Mouse (Mus musculus) c-Kit-positive CD71-negative TER-119-negative erythroid progenitor cells, embryonic 14.5 days (primary cell): ENCODE results near the gene Tnf.

Source experiments
- DNase-seq: peaks from one replicate; pipeline ENCODE4 v3.0.0-alpha.2; 2013; ENCODE audit warnings: low read depth

Gene Tnf

GRCm38 (mm10) chr17:35172445-35173234 is 29.2 kb downstream of the Tnf start:
- DNase-seq = no peak

DNA sequence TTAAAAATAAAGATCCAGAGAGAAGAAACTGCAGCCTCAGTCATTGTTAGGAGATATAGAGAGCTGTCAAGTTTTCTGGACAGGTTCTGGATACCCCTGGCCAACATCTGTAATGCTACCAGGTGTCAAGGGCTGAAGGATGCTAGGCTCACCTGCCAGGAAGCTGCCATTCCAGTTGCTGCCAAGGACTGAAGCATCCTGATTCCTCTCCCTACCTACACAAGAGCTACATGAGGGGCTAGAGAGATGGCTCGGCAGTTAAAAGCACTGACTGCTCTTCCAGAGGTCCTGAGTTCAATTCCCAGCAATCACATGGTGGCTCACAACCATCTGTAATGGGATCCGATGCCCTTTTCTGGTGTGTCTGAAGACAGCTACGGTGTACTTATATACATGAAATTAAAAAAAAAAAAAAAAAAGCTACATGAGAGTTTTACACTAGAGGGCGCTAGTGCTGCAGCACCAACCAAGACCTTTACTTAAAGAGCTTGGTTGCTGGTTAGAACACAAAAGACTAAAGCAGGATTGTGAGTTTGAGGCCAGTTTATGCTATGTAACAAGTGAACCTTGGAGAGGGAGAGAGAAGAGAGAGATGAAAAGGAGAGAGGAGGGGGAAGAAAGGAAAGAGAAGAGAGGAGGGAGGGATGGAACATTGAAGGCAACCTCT is 33.1 kb downstream of the Tnf start:
- DNase-seq = peak; percentile 62

DNA sequence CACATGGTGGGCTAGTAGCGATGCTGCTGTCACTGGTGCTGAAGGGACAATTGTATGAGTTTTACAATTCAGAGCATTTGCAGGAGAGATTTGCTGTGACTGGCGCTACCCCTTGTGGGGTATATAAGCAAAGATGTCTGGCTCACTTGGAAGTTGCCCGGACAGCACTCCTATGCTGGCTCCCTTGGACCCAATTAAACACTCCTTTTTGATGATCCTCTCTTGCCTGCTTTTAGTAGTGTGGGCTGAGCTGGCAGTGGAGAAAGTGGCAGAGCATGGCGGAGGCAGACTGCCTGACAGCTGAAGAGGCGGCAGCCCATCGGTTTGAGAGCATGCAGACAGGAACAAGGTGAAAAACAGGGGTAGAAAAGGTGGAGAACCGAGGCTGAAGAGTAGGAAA is 34.0 kb downstream of the Tnf start:
- no peak for DNase-seq

DNA sequence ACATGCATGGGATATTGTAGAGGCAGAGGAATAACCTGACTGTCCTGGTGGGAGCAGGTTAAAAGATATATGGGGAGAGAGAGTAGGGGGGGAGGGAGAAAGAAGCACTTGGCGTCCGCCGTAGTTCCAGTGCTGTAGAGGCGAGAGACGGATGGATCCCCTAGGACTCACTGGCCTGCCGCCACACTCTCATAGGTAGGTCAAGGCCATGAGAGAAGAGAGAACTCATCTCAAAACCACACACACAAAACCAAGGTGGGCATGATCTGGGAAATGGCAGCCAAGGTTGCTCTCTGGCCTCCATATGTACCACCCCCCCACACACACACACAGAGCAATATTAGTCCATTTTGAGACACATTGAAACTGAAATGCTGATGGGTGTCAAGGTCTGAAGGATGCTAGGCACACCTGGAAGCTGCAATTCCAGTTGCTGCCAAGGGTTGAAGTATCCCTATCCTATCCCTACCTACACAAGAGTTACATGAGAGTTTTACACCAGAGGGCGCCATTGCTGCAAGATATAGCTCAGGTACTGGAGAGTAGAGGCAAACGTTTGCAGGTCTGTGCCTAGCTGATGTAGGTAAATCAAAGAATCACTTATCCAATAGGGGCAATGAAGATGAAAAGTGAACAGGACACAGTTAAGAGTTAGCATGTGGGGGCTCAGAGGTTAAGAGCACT is 35.3 kb downstream of the Tnf start:
- peak; percentile 89 for DNase-seq

- no peak for DNase-seq
Measured at GRCm38 (mm10) chr17:35165451-35166155, 36.2 kb downstream of the Tnf start.

- peak; percentile 98 for DNase-seq
Measured at GRCm38 (mm10) chr17:35164568-35165450, 37.0 kb downstream of the Tnf start, which contains the start of gene Prrc2a. Prrc2a (minus strand) TSS chr17:35164897.

- no peak for DNase-seq
Measured at GRCm38 (mm10) chr17:35164218-35164567, 37.6 kb downstream of the Tnf start.

GRCm38 (mm10) chr17:35163326-35164081 is 38.3 kb downstream of the Tnf start:
- DNase-seq = no peak

GRCm38 (mm10) chr17:35162730-35163129 is 39.1 kb downstream of the Tnf start:
- no peak for DNase-seq

- DNase-seq = no peak
Measured at GRCm38 (mm10) chr17:35162121-35162520, 39.7 kb downstream of the Tnf start.

- no peak for DNase-seq
Measured at GRCm38 (mm10) chr17:35161421-35161820, 40.4 kb downstream of the Tnf start.

DNA sequence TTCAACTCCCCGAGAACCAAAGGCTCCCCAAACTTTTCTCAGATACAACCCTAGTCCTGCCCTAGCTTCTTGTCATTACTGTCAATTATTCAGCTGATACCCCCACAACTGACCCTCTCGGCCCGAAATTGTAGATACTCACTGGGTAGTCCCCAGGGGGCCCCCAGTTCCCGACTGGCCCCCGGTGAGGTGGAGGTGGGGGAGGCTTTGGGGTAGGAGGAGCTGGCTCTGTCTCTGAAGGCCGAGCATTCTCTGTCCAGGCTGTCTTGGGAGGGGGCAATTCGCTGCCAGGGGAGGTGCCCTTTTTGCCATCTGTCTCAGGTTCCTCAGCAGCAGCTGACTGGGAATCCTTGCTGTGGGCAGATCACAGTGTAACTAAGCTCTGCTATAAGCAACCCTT is 42.2 kb downstream of the Tnf start:
- no peak for DNase-seq

DNA sequence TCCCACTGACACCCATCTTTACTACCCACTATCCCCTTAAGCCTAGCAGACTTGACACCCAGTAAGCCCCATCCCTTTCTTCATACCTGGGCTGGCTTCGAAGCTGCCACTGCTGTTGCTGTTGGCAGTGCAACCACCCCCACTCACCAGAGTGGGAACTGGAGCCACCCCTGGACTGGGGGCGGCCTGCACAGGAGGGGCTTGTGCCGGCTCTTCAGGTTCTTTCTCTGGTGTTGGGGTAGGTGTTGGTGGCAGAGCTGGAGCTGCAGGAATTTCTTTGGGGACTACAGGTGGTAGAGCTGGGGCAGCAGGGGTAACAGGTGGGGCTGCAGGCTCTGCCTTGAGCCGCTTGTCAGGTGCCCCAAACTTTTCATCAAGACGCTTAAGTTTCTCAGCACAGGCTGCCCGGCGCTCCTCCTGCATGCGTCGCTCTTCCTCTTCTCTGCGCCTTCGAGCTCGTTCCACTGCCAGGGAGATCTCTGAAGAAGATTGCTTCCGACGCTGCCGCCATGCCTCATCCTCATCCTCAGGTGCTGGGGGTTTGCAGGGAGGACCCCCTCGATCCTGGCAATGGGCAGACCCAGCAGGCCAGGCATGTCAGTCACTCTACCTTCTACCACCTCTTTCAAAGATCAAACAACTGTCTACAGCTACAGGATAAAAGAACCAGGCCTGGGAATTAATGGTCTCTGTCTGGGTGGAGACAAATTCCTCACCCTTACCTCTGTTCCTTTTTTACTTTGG is 42.8 kb downstream of the Tnf start:
- DNase-seq = no peak

DNA sequence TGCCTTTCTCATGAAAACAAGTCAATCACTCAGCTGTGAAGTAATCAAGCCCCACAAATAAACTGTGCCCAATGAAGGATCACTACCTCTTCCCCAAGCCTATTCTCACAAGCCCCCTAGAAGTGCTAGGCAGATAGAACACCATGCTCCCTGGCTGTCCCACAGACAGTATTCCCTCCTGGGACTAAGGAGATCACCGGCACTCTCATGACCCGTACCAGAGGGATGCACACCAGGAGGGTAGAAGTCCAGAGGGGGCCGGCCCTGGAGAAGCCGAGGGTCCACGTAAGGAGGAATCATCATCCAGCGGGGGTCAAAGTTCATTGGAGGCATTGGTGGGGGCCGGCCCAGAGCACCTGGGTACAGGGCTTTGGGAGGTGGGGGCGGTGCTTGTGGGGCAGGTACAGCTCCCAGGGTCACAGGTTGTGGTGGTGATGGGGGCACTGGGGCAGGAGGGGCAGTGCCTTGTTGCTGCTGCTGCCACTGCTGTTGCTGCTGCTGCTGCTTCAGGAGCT is 44.1 kb downstream of the Tnf start:
- DNase-seq = no peak

GRCm38 (mm10) chr17:35157254-35157653 is 44.6 kb downstream of the Tnf start:
- DNase-seq = no peak

- no peak for DNase-seq
Measured at GRCm38 (mm10) chr17:35156461-35157200, 45.2 kb downstream of the Tnf start.

- no peak for DNase-seq
Measured at GRCm38 (mm10) chr17:35155451-35155850, 46.4 kb downstream of the Tnf start.

- no peak for DNase-seq
Measured at GRCm38 (mm10) chr17:35154616-35155015, 47.2 kb downstream of the Tnf start.

- no peak for DNase-seq
Measured at GRCm38 (mm10) chr17:35153931-35154330, 47.9 kb downstream of the Tnf start.
